Mouse (Mus musculus) thymus, postnatal 14 days (tissue): Measurements from ENCODE around the gene Ubr1.

Experiments
- DNase-seq: peaks from one replicate; pipeline ENCODE4 v3.0.0; 2021

Ubr1 gene

GRCm38 (mm10) chr2:120850424-120851082, 120.0 kb downstream of the Ubr1 start, which contains the start of gene Ttbk2:
TSS of gene Ttbk2 (minus strand) at chr2:120850604.
- DNase-seq = peak; percentile 98

- DNase-seq = peak; percentile 69
Measured at GRCm38 (mm10) chr2:120849449-120850423, 120.8 kb downstream of the Ubr1 start, which contains the start of gene Cdan1. TSS of gene Cdan1 (minus strand) at chr2:120850128.

- no peak for DNase-seq
Measured at GRCm38 (mm10) chr2:120845280-120845679, 125.2 kb downstream of the Ubr1 start.

- DNase-seq = no peak
Measured at GRCm38 (mm10) chr2:120843990-120844389, 126.5 kb downstream of the Ubr1 start.

GRCm38 (mm10) chr2:120841211-120841610, 129.3 kb downstream of the Ubr1 start:
- DNase-seq = no peak

GRCm38 (mm10) chr2:120835167-120835566, 135.3 kb downstream of the Ubr1 start:
- DNase-seq = no peak

GRCm38 (mm10) chr2:120826936-120827638, 143.4 kb downstream of the Ubr1 start:
- no peak for DNase-seq
